Mouse (Mus musculus) adrenal gland, postnatal 14 days (tissue): ENCODE data around the gene Sorcs2. TPM values are rescaled to one million over a fixed set of nuclear protein-coding genes. Genes with fewer than 3 reads are reported as not detected.

Source experiments
- DNase-seq: peaks from one replicate; pipeline ENCODE4 v3.0.0; 2021; ENCODE audit warnings: mixed read lengths
- total RNA-seq: library from RNA; stranded (reverse); gene quantifications from 2 replicates; pipeline ENCODE4 v1.2.3, GENCODE M21; 2021

Sorcs2 gene
- total RNA-seq, 1 experiment from 2014 or later = 10.3 TPM

DNA sequence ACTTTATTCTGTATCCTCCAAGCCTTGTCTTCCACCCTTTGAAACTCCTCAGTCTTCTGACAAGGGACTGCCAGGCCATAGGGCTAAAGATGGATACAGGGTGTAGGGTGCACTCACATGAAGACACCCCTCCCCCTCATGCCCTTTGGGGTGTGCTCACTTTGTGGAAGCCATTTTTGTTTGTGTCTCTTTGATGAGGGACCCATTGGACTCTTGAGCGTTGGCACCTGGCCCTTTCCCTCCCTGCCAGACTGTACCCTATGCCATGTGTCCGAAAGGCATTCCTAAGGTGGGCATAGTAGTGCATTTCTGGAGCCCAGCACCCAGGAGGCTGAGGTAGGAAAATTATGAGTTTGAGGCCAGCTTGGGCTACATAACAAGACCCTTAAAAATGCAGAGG lies 341.0 kb downstream of the Sorcs2 start:
- no peak for DNase-seq

DNA sequence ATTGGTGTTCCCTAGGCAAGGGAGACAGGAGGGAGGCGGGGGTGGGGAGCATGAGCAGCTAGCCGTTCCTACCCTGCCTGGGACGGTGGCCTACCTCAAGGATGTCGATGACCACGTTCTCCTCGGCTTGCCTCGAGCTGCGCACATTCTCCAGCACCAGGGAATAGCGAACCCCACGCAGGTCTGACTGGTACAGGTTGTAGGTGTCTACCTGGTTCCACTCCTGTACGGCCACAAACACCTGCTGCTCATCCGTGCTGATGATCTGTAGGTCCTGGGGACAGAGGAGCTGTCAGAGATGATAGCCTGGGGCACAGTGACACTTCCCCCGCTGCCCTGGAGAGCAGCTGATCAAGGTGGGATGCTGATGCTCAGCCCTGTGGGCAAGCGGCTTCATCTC lies 342.1 kb downstream of the Sorcs2 start:
- no peak for DNase-seq

DNA sequence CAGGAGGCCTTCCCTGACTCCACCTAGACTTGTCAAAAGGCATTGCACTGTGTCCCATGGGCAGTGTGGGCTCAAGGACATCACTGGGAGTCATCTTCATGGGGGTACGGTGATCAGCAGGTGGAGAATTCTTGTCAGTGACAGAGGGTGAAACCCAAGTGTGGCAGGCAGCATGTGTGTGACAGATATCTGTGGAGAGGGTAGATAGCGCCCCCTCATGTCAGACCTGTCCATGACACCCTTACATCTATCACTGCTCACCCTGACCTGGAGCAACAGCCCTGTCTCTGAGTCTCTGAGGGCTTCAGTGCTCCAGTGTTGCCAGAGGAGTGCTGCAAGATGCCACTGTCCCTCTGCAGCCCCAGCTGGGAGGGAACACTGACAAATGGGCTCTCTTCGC lies 343.4 kb downstream of the Sorcs2 start:
- DNase-seq = peak; percentile 42

DNA sequence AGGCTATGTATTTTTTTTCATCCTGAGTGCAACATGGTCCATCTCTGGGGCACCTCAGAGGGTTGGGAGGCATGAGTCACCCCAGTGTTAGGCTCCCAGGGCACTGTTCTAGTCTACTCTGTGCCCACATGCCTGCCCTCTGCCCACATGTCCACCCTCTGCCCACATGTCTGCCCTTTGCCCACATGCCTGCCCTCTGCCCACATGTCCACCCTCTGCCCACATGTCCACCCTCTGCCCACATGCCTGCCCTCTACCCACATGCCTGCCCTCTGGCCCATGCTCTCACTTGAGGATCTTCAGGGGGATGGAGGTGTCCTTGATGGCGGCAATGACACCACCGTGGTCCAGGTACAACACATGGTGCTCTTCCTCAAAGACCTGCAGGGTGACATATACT lies 354.8 kb downstream of the Sorcs2 start:
- no peak for DNase-seq

DNA sequence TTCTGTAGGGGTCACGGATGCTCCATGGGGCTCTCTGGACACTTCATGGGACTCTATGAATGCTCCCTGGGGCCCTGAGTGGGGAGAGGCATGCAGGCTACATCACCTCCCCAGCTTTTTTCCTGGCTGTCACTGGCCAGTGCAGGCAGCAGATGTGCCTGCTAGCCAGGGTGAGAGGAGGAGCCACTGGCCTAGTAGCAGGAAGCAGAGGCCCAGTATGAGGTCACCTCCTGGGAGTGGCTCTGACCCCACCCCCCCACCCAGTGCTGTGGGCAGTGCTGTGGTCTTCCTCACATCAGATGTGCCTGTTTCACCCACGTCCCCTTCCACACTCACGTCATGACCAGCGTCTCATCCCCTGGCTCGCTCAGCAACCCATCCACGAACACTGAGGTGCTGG lies 356.2 kb downstream of the Sorcs2 start:
- no peak for DNase-seq

DNA sequence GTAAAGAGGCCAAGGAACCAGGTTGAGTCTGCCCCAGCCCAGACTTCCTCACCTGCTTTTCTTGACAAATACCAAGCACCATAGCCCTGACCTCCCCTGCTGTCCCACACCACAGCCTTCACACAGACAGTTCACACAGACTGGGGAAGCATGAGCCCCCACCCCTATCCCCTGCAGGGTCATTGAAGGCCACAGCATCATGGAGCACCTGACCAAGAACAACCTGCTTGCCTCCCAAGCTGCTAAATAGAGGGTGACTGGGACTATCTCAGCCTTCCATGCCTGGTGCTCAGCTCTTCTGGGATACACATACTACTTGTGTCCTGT lies 356.7 kb downstream of the Sorcs2 start:
- no peak for DNase-seq

DNA sequence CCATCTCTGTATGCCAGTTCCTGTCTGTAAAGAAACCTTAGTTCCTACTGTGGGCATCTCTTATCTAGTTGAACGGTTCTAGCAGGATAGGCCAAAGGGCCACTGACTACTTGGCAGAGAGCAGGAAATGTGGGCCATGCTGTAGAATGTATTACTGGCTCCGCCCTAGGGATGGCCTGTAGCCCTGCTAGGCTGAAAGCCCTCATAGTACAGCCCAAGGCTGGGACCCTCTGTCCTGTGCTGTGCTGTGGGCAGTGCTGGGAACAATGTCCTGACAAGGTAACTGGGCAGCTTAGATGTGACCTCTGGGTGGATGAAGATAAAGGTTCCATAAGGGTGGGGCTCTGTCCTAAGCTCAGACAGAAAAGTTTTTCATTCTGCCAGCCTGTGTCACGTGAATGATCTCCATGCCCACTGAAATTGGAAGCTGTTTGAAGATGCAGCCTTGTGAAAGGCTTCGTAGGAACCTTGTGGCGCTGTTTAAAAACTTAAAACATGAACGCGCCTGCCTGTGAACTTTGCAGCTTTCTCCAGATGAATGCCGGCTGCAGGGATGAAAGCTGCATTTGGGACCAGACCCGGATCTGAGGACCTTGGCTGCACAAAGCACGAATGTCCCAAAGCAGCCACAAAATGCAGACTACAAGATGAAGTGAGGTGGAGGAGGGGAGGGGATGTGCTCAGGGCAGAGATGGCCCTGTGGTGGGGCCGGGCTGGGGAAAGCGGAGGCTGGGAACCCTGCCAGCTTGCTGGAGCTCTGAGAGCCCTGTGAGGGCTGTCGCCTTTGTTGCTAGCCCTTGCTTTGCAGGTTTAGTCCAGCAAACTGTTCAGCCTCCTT lies 357.3 kb downstream of the Sorcs2 start:
- DNase-seq = peak; percentile 78

DNA sequence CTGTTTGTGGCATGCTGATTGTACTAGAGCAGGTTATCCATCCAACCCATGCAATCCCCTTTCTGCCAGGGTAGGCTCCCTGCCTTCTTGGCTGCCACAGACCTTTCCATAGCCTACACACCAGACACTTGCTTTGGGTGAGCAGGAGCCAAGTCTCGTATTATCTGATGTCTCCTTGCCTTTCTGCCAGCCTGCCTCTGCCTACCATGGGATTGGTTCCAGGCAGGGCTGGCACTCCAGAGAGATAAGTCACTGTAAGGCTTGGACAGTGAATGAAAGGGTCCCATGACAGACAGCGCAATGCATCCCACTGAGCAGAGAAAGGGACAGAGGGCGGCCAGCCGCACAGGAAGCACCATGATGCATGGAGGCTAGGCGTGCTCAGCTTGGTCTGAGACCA lies 358.3 kb downstream of the Sorcs2 start:
- no peak for DNase-seq

DNA sequence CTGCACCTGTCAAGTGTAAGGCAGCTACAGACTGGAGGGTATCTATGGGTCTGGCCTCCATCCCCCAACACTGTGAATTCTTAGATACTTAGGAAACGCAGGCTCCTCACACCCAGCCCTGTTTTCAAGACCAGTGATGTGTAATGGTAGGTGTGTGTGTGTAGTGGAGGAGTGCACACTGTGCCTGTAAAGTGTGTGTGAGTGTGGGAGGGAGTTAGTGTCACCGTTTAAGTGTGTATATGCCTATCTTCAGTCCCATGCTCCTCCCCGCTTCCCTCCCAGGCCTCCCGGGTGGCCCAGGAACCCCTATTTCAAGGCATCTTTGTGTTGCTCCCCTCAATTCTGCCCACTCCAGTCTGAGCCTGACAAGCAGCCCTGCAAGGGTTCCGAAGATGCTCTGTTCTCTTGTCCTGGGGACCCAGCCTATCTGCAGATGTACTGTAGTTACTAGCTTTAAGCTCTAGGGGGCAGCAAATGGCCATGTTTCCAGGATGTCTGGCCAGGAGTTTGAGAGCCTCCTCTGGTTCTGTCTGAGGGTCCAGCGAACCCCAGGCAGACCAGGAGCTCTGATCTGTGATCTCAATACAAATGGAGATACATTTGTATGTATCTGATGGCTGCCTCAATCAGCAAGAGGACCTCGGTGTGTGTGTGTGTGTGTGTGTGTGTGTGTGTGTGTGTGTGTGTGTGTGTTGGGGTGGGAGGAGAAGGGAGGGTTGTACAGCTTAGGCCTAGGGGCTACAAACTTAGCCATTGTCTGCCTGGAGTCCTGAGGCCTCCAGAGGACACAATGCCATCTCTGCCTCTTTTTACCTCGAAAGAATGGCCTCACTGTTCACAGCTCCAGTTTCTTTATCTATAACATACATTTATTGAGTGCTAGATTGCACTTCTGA lies 364.2 kb downstream of the Sorcs2 start:
- DNase-seq = peak; percentile 63

DNA sequence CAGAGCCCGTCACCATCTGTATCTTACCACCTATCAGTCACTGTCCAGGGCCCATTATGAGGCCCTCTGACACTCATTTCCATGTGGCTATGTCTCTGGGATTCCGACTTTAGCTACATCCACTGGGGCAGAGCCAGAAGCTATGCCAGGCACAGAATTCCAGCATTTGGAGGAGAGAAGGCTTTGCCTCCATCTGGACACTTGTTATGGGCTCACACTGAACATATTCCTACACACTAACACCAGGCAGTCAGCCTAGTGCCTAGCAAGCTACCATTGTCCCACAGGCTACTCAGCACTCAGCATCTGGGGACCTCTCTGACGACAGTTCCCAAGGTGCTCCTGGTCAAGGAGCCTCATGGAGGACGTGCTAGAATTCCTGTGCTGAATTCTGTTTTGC lies 372.9 kb downstream of the Sorcs2 start:
- no peak for DNase-seq

DNA sequence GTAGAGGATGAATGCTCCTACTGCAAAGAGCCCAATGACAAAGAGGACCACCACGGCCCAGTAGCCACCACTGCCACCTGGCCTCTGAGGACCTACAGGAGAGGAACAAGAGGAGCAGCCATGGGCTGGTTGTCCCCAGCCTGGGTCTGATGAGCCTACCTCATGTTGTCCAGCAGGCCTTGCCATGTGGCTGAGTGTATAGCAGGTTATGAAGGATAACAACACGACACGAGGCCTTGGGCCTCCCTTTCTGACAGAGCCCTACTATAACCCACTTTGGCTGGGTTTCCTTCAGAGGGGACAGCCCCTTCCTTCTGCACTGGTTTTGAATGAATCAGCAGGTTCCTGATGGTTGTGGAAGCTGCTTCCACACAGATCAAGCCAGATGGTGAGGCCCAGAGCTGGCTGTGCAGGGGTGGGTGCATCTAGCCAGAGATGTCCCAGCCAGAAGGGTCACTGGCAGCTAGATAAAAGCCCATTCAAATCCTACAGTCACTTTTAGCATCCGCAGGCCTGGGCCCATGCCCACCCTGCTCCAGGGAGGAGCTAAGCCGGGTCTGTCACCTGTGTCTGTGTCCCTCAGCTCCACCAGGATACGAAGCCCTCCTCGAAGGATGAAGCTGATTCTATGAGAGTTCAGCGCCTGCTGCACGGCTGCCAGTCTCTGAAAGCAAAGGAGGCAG lies 373.8 kb downstream of the Sorcs2 start:
- no peak for DNase-seq

DNA sequence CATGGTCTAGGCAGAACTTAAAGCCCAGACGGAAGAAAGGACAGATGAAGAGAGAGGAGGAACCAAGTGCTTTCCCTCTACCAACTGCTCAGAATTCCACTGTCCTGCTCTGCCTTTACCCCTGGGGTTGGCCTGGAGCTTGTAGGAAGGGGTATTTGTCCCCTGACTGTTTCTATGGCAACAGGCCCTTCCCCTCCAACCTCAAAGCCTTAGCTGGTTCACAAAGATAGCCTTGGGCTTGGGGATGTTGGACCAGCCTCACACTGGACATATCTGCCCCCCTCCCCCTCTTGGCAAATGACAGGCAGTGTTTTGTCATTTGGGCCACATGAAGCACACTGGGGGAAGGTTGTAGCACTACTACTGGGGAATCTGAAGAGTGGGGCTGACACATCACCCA lies 375.6 kb downstream of the Sorcs2 start:
- DNase-seq = no peak

DNA sequence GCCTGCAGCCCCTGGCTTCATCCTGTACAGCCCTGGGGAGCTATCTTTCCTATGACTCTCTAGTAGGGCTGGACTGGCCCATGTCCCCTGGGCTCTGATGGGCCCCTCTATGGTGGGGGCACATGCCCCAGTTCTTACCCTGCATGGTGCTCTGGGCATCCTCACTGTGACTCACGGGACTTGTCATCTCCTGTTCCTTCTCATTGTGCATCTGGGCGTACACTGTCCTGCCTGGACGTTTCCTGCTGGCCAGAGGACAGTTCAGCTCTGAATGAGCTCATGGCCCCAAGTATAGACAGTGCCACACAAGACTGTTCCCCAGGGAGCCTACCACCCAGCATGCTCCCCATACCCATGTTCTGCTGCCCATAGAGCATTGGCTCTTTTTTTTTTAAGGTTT lies 376.8 kb downstream of the Sorcs2 start:
- DNase-seq = no peak

DNA sequence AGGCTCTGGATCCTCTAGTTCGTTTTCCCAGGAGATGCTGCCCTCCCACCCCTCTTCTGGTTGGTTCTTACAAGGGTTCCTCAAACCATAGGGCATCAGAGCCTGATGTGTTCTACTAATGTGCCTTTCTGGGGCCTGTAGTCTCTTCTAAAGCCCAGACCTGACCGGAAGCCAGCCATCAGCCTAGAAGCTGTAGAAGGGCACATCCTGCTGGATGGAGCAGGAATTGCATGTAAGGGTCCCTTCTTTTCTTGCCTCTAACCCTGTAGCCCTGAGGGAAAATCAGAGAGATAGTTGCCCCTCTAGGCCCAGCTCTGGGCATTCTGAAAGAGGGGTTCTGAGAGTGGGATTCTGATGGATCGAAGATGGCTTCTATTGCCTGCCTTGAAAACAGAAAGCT lies 379.6 kb downstream of the Sorcs2 start:
- DNase-seq = no peak

DNA sequence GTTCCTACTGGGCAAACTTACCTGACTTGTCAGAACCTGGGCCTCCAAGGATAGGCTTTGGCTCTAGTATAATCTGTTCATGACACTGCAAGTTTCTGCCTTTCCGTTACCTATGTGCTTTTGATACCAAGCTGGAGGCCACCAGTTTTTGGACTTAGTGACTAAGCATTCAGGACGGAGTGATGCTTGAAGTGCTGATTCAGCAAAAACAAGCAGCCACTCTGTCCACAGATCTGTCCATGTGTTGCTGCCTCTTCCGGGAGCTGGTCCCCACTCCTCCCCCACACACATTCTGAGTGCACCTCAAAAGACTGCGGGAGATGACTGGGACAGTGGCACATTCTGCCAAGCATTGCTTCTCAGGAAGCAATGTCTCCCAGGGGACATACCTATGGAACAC lies 388.5 kb downstream of the Sorcs2 start:
- DNase-seq = no peak

DNA sequence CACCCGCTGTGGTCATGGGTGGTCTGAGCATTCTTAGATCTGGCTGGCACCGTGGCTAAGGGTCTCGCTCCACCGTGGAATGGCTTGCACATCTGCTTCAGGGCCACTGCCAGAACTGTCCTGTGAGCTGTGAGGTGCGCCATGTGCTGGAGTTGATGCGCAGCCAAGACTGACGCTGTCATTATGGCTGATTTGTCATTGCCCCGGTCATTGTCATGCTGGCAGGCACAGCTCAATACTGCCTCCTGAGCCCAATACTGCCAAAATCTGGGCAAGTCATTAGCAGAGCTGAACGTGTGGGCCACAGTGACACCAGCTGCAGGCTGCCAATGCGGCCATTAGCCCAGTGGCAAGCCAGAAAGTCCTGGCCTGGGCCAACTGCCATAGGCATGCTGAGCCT lies 390.3 kb downstream of the Sorcs2 start:
- no peak for DNase-seq

DNA sequence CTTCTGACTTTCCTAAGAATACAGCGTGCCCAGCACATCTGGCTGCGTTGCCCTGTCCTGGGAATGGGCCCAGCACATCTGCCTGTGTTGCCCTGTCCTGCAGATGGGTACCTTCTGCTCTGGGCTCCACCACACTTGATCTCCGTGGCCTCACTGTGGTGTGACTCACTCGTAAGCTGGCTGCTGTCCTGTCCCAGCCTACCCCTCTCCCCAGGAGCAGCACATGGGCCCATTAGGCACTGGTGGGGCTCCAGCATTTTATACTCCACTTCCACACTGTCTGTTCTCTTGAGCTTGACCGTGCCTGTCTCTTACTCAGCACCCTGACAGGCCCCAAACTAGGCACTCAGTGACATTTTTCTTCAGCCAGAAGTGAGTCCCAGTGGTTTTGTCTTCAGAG lies 391.4 kb downstream of the Sorcs2 start:
- DNase-seq = no peak

DNA sequence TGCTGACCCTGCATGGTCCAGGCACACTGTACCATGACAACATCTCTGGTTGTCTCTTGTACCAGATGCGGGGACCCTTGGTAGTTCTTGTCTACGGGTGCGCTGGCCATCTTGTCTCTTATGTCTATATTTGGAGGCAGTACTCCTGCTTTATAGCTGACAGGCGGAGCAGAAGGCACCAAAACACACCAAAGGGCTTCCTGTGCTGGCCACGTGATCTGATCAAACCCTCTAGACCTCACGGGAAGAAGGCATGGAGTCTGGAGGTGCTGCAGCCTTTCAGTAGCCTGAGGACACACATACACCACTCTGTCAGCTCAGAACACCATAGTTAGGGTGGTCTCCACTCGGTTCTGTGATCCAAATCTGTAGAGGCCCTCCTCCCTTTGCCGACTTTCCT lies 391.8 kb downstream of the Sorcs2 start:
- DNase-seq = no peak

DNA sequence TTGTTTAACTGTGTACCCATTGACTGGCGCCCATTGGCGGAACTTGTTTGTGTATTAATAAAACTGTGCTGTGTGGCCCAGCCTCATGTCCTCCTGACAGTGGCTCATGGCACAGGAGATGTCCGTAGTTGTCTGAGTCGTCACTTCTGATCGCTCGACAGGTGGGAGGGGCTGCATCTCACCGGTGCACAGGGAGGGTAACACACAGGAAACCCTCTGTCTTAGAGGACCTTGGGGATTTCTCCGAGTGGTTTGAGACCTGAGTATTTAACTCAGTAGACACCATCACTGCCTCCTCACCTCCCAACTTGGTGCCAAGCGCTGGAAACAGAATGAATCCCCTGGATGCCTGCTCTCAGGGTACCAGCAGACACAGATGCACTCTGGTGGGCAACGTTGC lies 394.1 kb downstream of the Sorcs2 start:
- no peak for DNase-seq

DNA sequence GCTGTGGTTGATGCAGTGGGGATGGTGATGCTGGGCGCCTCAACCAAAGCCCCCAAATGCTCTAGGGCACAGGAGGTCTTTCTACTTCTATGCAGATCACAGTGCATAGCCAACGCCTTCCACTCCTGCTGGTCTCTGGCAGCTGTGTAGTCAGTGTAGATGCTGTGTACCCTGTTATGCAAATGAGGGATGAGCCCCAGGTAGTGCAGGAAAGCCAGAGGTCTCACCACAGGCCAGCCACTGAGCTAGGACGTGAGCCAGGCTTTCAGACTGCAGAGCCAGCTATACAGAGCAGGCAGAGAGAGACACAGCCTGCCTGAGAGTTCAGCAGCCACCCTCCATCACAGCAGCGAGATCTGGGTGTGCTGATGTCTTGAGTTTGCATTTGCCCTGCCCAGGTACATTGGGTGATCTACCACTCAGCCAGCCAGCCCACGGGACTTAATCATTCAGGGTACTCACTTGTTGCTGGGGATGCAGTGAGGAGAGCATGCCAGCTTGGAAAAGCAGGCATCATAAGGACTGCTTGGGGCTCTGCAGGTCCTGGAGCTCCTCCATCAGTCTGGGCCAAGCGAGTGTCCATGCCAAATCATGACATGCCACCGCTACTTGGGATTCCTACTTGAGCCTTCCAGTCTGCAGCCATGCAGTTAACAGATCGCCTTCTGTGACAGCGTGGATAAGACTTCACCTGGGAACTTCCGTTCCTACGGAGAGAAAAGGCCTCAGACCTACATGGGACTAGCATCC lies 407.8 kb downstream of the Sorcs2 start:
- no peak for DNase-seq

DNA sequence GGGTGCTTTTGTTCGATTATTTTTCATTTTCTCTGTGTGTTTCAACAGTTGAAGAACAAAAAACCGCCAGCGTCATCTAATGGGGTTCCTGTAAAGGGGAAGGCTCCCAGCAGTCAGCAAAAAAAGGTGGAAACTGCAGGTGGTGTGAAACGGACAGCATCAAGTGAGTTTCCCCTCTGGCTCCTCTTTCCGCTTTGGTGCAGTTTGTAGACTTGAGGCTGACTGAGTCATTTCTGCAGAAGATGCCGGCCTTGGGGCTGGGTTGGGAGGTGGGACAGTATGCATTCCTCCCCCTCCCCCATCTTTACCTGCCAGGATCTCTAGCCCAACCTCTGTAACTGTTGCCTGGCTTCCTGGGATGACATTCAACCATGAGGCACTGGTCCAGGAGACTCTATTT lies 408.4 kb downstream of the Sorcs2 start:
- DNase-seq = no peak

DNA sequence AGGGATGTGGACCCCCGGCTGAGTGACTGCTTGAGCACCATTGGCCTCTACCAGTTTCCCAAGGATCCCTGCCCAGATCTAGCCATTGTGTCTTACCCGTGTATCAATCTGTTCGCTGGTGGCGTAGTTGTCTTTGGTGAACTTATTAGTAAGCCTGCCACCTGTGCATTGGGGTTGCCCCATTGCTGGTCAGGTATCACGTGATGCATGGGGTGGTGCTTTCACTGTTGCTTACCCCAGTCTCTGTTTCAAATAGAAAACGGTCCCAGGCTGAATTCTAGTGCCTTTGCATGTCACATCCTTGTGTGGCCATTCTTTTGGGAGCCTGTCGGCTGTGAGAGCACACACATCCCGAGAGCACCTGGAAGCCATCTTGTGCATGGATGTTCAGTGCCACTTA lies 409.9 kb downstream of the Sorcs2 start:
- DNase-seq = no peak
